Mouse (Mus musculus): ENCODE results near the gene Ncor2.

The Ncor2 gene

DNA sequence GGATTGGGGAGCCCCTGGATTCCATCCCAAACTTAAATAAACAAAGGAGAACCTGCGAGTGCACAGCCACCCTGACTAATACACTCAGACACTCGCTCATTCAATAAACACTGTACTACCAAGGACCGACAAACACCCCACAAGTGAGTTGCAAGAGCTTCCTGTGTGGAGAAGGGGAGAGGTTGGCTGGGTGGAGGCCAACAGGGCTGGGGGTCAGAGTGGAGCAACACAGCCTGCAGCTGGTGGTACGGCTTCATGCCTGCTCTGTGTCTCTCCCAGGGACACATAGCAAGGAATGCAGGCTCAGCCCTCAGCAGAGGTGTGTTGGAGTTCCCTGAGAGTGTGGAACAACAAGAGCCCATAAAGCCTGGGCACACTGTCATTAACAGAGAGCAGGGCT is 107.1 kb downstream of the Ncor2 start:
- in situ Hi-C loops (cut with MboI; ENCODE audit: low sequenced_read_pairs), result no loop called here

DNA sequence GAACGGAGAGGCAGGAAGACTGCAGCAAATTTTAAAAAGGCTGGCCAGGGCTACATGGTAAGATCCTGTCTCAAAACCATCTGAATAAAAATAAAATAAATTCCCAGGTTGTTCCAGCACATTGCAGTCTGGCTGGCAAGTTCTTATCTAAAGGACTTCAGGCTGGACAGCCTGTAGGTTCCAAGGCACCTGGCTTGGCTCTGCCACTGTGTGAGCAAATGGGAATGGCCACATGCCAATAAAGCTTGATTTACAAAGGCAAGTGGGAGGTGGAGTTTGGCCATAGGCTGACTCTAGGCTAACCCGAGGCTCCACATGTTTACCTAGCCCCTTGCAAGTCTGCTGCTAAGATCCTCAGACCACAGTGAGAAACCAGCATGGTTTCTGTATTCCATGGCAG is 108.6 kb downstream of the Ncor2 start:
- in situ Hi-C loops (cut with MboI; ENCODE audit: low sequenced_read_pairs), result no loop called here

DNA sequence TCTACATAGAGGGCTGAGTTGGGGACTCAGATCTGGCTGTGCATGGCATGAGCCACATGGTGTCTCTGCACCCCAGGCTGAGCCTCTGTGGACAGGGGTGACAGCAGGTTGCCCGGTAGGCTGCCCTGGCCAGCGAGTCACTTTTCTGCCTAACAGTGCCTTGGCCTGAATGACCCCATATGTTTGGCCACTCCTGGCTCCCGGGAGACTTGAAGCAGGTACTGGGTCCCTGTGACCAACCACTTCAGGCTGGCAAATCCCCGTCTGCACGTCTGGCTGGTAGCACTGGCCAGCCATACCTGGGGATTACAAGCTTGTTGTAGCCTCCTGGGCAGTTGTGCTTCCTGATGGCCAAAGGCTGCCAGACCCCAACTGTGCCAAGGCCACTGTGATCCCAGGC is 109.1 kb downstream of the Ncor2 start:
- in situ Hi-C loops (cut with MboI; ENCODE audit: low sequenced_read_pairs), result no loop called here

DNA sequence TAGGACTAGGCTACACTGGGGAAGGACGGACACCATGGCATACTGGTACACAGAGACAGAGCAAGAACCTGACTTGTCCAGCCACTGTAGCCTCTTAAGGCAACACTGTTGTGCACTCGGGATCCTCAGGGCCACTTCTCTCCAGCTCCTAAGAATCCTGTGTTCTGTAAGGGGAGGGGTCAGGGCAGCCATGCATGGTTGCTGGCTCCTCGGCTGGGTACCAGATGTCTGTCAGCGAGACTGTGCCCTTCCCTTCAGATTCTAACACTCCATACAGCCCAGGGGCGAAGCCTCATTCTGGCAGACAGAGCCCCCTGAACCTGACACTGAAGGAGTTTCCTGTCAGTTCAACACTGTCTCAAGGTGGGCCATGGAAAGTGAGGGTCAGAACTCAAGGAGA is 109.6 kb downstream of the Ncor2 start:
- in situ Hi-C loops (cut with MboI; ENCODE audit: low sequenced_read_pairs), result no loop called here

DNA sequence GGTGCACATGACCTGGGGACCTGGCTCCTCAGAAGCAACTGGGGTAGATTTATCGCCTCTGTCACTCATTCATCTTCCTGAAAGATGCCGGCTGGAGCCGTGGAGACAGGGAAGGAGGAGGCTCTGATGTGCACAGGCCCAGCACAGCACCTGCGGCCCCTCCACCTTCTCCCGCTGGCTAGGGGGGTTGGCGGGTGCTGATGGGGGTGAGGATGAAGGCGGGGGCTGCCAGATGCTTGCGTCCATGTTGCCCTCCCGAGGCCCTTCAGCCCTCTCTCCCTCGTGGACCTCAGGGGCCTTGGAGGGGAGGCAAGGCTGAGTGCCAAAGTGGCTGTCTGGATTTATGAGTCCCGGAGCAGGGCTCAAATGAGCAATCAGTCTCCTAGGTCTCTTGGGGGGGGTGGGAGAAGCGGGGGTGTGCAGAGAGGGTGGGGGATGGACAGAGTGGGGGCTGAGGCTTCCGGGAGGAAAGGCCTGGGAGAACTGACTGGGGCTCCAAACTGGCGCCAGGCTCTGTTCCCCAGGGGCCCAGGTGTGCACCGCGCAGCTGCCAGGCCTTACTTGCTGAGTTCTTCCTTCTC is 110.6 kb downstream of the Ncor2 start:
- in situ Hi-C loops (cut with MboI; ENCODE audit: low sequenced_read_pairs), result no loop called here

DNA sequence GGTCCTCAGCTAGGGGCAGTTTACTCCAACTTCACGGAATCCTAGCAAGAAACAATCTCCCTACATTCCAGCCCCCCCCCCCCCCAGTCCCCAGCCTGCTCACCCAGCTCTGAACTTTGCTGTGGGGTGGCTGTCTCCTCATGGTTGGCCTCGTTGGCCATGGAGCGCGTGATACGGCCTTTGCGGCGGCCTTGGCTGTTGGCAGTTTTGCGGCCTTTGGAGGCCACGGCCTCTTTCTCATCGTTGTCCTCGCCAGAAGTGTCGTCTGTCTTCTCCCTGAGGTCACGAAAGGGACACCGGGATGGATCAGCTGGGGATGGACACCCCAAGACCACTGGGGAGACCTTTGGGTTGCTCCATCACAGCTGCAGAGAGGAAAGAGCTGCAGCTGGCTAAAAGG is 111.3 kb downstream of the Ncor2 start:
- in situ Hi-C loops (cut with MboI; ENCODE audit: low sequenced_read_pairs), result no loop called here

DNA sequence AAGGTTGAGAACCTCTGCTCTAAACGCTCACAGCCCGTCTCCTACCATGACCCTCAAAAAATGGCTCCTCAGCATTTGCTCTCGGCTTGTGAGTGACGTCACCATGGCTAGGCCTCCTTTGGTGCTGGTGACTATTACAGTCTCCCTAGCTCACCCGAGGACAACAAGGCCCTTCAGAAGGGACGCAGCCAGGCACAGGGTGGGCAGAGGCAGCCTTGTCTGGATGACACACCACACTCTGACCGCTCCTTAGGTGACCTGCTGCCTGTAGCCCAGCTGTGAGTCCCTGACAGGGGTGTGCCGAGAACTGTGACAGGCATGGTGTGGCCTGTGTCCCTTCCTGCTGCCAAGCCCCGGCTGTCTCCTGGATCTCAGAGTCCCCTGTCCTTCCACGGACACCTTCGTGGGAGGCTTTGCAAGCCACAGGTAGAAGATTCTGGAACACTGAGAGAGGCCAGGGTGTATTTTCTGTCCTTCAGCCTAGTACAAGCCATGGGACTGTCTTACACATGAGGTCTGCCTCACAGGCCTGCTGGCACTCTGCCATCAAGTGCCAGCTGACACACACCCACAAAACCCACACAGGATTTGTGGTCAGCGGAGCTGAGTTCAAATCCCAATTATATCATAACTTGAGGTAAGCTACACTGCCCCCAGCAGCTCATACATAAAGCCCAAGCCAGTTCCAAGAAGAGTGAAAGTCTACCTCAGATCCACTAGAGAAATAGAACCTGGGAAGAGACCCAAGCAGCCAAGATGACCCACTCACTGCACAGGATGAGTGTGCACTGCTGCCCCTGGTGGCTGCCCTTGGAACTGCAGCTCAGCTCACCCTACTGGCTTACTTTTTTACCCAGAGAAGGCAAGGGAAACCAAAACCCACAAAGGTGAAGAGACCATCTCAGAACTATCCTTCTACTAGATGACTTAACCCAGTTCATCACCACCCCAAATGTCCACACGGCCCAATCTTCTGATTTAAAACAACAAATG is 112.2 kb downstream of the Ncor2 start:
- in situ Hi-C loops (cut with MboI; ENCODE audit: low sequenced_read_pairs), result no loop called here

DNA sequence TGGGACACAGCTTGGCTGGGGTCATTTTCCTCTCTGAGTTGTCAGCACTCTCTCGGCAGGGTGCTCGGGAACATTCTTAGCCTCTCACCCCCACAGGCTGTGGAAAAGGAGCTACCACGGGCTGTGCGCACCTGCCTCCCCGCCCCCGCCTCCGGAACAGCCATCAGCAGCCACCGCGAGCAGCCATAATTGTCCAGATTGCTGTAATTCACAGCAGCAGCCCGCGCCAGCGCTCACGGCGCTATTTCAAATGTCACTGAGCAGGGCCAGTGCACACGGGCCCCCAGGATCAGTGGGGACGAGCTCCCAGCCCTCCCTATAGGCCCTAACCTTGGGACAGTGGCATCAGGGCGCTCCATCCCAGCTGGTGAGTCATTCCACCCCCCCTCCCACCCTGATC is 116.0 kb downstream of the Ncor2 start:
- in situ Hi-C loops (cut with MboI; ENCODE audit: low sequenced_read_pairs), result no loop called here

DNA sequence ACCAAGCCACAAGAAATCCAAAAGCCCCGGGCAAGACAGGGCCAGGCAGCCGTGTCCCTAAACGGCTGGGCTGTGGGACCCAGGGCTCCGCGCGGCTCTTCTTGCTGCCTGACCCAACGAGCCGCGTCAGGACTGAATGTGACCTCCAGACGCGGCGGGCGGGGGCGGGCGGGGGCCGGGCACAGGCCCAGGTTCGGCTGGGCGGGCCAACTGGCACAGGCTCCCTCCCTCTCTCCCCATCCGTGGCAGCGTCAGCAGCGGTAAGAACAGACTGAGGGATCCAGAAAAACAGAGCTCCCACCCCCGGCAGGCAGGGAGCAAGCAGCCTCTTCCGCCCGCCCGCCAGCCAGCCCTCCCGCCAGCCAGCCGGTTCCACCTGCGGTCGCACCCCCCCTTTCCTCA is 120.8 kb downstream of the Ncor2 start:
- in situ Hi-C loops (cut with MboI; ENCODE audit: low sequenced_read_pairs), result no loop called here

DNA sequence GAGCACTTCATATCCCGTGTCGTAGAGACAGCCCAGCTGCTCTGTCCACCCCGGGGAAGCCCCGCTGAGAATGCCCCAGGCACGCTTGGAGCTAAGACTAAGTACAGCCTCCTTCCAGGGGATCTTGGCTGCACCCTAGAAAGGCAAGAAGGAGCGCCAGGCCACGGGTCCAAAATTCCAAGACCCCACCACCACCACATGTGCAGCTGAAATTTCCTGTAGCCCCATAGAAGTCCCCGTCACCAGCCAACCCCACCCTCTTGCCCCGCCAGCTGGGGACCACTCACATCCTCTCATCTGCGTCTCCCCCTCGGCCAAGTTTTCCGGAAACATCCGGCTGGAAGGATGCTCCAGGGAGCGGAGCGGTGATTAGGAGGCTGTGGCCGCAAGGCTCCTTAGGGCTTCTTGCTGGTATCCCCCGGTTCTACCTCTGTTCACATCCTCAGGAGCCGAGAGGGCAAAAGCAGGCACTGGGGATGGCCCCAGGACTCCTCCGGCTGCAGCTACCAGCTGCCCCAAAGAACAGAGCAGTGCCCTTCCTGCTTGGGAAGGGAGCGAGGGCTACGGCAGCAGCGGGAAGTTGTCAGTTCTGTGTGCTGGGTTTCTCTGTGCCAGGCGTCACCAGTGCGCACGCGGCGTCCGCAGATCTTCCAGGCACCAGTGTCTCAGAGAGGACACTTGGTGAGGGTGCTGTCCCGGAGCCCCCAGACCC is 121.3 kb downstream of the Ncor2 start:
- in situ Hi-C loops (cut with MboI; ENCODE audit: low sequenced_read_pairs), result no loop called here

DNA sequence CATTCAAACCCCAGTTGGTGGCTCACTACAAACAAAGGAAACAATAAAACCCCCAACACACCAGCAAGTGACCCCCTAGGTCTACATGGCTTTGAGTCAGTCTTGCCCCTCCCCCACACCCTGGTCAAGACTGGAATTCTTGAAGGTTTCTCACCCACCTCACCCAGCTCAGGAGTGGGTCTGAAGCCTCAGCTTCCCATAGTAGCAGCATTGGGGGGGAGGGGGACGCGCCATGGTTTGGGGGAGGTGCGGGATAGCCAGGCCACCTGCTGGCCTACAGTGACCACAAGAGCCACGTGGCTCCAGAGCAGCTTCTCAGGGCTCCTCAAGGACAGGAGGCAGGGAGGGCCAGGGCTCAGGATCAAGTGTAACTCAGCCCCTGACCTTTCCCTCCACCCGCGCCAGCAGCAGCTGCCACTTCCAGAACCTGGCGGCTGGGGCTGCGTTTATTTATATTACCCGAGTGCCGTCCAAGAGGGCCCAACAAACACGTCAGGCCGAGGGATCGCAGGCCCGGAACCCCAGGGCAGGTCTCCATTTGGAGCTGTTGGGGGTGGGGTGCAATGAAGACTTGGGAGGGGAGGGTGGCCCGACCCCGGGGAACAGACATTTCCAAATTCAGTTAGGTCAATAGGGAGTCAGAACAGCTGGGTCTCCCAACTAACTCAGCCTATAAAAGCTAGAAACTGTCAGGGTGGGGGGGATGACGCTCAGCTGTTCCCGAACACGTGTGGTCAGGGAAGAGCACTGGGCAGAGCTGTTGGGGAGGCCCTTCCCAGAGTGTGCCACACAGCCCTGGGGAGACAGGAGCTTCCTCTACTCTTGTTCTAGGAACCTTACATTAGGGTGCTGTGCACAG is 122.1 kb downstream of the Ncor2 start:
- in situ Hi-C loops (cut with MboI; ENCODE audit: low sequenced_read_pairs), result no loop called here

DNA sequence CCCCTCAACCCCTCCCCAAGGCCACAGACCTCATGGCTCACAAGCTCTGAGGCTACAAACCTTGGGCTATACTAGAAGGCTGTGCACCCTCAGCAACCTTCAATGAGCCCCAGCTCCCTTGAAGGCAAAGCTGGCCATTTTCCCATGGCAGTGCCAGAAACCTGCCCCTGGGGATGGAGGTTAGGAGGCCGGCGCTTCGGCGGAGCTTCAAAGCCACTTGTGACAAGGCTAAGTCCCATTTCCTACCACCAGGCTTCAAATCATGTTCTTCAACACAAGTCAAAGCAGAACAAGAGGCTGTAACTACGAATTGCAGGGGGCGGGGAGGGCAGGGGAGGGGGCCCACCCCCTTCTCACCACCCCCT is 122.7 kb downstream of the Ncor2 start:
- in situ Hi-C loops (cut with MboI; ENCODE audit: low sequenced_read_pairs), result no loop called here

DNA sequence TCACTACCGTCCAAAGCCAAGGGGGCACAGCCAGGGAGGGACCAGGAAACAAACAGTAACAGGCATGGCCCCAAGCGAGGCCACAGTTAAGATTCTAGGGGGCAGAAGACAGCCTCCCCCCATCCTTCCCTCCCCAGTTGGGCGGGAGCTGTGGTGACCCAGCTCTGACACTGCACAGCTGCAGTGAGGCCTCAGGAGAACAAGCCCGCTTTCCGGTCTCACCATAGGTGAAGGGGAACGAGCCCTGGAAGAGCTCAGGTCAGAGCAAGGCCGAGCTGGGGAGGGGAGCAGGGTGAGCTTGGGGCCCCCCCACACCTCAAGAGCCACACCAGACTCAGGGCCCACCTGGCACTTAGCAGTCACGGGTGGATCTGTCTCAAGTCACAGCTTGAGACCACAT is 123.1 kb downstream of the Ncor2 start:
- in situ Hi-C loops (cut with MboI; ENCODE audit: low sequenced_read_pairs), result no loop called here

DNA sequence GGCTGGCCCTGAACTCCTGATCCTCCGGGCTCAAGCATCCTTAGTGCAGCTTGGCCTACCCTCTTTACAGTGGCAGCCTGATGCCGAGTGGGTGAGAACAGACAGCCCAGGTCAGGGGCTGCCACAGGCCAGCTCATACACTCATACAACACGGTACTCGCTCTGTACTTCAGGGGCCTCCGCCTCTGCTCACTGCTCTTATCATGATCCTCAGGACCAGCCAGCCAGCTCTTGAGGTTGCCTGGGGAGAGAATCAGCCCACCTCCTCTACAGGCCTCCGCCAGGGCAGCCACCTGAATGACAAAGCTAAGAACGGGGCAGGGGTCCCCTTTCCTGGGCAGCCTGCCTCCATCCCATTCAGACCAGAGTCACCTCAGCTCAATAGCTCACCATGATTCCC is 125.4 kb downstream of the Ncor2 start:
- in situ Hi-C loops (cut with MboI; ENCODE audit: low sequenced_read_pairs), result no loop called here

DNA sequence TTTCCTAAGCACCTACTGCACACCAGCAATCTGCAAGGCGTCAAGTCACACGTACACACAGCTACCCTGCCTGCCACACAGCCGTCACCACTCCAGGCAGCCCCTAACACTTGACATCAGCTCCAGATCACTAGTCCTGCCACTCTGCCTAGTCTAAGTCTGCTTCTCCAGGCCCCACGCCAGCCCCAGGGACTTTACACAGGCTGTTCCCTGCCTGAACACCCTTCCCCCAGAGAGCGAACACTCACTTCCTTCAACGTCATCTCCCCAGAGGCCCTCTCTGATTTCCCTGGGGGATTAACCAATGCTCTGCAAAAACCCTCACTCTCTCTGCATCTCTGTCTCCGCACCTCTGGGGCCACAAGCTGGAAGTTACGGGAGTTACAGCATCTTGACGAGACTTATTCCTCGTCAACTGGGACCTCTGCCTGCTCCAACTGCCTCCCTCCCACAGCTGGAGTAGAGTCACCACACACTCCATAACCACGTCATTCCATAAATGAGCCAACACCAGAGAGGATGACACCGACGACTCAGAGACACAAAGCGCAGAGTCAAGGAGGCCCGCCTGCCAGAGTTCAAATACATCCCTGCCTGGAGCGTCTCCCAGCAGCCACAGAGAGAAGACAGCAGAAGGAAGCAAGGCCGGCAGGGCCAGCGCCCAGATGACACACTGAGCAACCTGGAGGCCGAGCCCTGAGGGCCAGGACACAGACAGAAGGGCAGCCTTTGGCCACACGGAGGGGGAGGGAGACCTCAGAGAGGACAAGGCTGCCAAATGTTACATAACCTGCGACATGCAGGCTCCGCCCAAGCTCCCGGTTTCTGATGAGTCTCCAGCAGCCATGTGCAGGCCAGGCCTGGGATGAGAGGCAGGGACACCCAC is 126.2 kb downstream of the Ncor2 start:
- in situ Hi-C loops (cut with MboI; ENCODE audit: low sequenced_read_pairs), result no loop called here

DNA sequence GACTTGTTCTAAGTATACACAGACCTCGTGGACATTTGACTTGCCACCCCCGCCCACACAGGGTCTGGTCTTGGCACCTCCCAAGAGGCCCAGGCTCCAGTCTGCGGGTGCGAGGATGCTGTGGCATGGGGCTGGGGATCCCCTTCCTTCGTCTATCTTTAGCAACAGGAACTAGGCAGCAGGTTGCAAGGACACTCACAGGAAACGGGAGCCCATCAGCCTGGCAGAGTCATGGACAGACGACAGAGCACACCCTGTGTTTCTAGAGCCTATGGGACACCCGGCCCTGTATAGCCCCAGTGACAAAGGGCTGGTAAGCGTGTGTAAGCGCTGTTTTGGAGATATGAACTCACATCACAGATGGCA is 126.8 kb downstream of the Ncor2 start:
- in situ Hi-C loops (cut with MboI; ENCODE audit: low sequenced_read_pairs), result no loop called here

DNA sequence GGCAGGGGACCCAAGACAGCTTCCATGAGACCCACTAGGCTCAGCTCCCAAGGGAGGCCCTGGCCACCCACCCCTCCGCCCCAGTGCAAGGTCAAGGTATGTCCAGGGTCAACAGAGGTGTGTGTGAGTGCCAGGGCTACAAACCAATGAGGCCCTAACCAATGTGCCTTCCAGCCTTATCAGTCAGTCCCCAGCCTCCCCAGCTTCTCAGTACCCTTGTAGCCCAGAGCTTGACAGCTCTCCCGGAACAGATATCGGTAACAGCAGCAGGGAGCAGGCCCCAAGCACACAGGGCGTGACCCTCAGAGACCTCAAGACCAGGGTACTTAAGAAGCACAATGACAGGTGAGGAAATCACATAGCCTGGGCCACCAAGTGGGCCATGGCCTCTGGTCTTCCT is 129.5 kb downstream of the Ncor2 start:
- in situ Hi-C loops (cut with MboI; ENCODE audit: low sequenced_read_pairs), result no loop called here

DNA sequence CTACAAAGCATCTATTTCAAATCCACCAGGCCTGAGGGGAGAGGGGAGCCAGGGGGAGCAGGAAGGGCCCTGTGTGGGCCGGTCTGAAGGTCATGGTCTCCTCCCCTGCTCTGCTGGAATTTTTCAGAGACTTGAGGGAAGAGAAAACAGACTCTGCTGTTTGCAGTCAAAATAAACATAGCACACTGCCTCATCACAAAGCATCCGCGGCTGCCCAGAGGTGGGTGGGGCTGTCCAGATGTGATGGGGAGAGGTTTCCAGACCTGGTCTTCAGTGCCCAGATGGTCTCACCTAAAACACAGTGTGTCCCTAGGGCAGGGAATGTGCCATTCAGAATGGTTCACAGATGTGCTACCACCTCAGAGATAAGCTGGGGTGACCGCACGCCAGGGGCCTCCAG is 132.6 kb downstream of the Ncor2 start:
- in situ Hi-C loops (cut with MboI; ENCODE audit: low sequenced_read_pairs), result no loop called here

DNA sequence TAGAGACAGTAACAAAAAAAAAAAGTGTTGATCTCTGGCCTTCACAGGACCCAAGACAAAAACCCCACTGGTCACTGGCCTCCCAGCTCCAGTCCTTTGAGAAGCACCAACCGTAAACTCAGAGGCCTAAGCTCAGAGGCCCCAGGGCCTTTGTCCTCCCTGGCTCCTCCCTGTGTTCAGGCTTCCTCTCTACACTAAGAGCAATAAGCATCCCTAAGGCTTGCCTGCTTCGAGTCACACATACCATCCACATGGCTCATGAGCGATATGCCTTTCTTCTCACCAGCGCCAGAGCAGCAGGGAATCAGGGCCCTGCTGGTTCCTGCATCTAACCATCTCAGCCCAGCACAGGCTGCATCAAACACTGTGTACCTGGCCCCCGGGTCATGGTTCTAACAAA is 133.8 kb downstream of the Ncor2 start:
- in situ Hi-C loops (cut with MboI; ENCODE audit: low sequenced_read_pairs), result no loop called here

DNA sequence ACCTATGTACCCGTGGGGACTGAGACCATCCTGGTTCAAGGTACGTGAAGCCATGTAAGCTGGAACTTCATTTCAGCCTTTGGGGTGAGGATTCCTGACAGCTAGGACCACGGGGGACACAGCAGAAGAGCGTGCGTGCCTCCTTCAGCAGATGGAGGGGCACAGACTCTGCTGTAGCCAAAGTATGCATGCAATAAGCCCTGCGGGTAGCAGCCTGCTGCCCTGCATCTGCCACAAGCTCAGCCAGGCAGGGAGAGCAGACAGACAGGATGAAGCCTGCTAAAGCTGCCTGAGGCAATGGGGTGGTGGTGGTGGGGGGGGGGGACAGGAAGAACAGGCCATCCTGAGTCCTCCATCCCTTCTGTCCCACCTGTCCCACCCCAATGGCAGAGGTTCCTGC is 135.6 kb downstream of the Ncor2 start:
- in situ Hi-C loops (cut with MboI; ENCODE audit: low sequenced_read_pairs), result no loop called here
